Mouse (Mus musculus) ES-E14 (cell line): ENCODE measurements at regions not wholly inside any gene's neighbourhood (a gene's known extent, or its start where the extent isn't known, plus 50 kb on each side); places are given as distances from the start of the nearest gene placed in this dataset.

Experiments used
- MAFK ChIP-seq: IDR thresholded peaks from 2 replicates; pipeline ENCODE4 v1.6.1; 2014; ENCODE audit warnings: mild to moderate bottlenecking, low read depth, low read length, inconsistent platforms; ENCODE audit not compliant: insufficient read depth
- ZNF384 ChIP-seq: IDR thresholded peaks from 2 replicates; pipeline ENCODE4 v1.6.1; 2012; ENCODE audit warnings: low read depth, low read length, inconsistent platforms

DNA sequence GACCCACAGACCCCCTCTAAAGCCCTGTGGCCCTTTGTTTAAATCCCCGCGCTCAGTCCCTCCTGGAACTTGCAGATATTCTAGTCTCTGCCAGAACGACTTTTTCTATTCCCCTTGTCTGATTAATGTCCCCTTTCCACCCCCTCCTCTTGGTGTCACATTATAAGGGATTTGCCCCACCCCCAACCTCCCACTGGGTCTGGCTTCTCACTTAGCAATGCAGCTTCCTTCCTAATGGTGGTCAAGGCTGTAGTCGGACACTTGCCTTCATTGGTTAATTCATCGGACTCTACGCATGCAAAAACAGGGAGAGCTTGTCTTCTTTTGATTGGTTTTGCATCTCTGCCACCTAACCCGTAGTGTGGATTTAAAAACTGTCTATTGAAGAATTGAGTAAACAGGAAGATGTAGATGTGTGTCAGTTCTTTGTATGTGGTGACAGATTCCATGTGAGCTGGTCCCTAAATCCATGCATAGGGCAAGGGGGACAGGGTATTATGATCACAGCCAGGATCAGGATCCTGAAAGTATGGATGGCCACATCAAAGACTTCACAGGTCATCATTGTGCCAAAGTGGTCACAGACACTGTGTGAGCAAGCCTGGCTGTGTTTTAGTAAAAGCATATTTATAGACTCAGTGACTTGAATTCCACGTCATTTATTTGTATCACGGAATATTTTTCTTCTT is 908.3 kb upstream of the Lrrc6 start:
- TF ChIP-seq MAFK (no peak), ZNF384 (no peak)
